Mouse (Mus musculus): ENCODE measurements around the gene Trip11.

Gene Trip11

DNA sequence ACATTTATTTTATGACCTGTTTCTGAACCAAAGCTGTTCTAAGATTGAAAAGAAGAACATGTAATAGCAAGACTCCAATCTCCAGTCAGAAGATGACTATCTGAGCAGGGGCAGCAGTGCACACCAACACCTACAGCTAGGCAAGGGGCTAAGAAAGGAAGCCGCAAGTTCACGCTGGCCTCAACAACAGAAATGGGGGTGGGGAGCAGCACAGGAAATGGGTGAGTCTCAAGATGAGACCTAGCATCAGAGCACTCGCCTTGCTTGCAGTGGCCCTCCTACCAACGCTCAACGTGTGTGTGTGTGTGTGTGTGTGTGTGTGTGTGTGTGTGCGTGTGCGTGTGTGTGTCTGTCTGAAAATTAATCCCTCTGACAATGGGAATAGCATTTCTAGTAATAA is 16.0 kb downstream of the Trip11 start:
- DNase-seq (ENCODE audit: low spot score in 2 of 2) = no peak

- no peak for DNase-seq (ENCODE audit: low spot score in 2 of 2)
Measured at GRCm38 (mm10) chr12:101893296-101893695, 19.8 kb downstream of the Trip11 start.

GRCm38 (mm10) chr12:101892832-101893231 is 20.2 kb downstream of the Trip11 start:
- no peak for DNase-seq (ENCODE audit: low spot score in 2 of 2)

DNA sequence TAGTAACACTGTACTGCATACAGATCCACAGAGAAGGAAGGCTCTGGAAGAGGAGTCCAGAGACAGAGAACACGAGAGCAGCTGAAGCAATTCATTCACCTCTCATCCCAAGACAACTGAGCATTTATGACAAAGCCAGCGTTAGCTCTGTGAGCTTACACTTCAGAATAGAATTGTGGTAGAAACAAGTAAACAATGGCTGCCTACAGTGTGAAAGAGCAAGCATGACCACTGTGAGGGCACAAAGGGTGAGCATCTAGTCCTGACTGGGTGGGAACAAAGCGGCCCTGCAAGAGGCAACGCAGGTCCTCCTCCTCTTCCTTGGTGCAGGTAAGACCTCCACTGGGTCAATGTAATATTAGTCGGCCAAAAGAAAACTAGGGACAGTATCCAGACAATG is 22.0 kb downstream of the Trip11 start:
- DNase-seq (ENCODE audit: low spot score in 2 of 2) = no peak

DNA sequence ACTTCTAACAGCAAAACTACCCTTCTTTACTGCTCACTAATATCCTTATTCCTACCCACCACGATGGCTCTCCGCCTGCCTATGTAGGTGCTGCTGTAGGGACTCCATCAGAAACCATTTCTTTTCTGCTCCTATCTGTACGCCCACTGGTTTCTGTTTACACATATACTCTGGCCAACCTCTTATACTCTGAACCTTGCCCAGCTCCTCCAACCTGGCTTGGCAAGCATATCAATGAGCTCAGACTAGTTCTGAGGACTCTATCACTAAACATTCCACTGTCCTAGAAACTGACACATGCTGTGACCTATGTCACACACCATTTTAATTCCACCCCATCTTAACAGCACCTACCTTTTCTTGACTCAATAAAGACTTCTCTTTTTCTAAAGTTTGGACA is 23.7 kb downstream of the Trip11 start:
- DNase-seq (ENCODE audit: low spot score in 2 of 2) = no peak

DNA sequence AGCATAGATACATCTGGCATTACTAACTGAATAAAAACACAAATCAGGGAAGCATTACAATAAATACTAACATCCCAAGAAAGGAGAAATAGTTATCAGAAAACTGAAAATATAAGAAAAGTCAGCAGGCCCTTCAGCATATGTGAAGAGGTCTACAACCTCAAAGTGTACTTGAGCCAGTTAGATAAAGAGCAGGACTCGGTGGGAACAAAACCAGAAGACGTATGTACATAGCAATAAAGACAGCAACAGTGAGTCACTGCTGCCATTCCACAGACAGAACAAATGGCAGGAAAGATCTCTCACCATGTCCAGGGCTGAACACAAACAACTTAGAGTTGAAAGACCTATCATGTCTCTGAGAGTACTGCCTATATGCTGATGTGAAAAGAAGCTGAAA is 24.8 kb downstream of the Trip11 start:
- DNase-seq (ENCODE audit: low spot score in 2 of 2) = no peak

GRCm38 (mm10) chr12:101884926-101885325 is 28.1 kb downstream of the Trip11 start:
- no peak for DNase-seq (ENCODE audit: low spot score in 2 of 2)

DNA sequence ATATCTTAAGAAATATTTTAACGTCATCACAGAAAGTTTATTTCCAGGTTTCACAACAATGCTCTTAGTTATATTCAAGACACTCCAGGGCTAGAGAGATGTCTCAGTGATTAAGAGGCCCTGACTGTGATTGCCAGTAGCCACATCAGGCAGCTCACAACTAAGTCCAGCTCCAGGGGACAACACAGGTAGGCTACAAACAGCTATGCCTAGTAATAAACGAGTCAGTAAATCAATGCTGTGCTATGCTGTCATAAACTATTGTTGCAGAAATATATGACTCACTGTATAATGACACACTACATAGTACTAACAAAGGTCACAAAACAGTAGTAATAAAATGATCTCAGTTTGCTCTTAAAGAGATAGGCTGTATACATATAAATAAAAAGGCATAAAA is 36.7 kb downstream of the Trip11 start:
- DNase-seq (ENCODE audit: low spot score in 2 of 2) = no peak

GRCm38 (mm10) chr12:101875107-101875506 is 38.0 kb downstream of the Trip11 start:
- DNase-seq (ENCODE audit: low spot score in 2 of 2) = no peak

- no peak for DNase-seq (ENCODE audit: low spot score in 2 of 2)
Measured at GRCm38 (mm10) chr12:101862286-101862964, 50.6 kb downstream of the Trip11 start.

- no peak for DNase-seq (ENCODE audit: low spot score in 2 of 2)
Measured at GRCm38 (mm10) chr12:101860256-101860655, 52.8 kb downstream of the Trip11 start.

DNA sequence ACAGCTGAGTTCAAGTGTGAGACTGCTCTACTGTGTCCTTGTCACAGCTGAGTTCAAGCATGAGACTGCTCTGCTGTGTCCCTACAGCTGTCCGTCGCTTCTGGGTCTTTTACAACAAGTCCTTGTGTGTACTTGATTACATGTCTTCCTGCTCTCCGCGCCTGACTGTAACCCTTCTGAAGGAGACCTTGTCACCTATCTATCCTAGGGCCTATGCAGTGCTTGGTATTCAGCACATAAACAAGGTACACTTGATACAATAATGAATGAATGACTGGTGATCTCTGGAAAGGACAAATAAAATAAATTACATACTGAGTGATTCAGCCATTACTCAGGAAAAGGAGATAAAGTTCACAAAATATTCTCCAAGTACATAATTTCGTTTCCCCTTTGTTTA is 55.1 kb downstream of the Trip11 start:
- DNase-seq (ENCODE audit: low spot score in 2 of 2) = no peak

- DNase-seq (ENCODE audit: low spot score in 2 of 2) = no peak
Measured at GRCm38 (mm10) chr12:101854336-101854735, 58.7 kb downstream of the Trip11 start.

DNA sequence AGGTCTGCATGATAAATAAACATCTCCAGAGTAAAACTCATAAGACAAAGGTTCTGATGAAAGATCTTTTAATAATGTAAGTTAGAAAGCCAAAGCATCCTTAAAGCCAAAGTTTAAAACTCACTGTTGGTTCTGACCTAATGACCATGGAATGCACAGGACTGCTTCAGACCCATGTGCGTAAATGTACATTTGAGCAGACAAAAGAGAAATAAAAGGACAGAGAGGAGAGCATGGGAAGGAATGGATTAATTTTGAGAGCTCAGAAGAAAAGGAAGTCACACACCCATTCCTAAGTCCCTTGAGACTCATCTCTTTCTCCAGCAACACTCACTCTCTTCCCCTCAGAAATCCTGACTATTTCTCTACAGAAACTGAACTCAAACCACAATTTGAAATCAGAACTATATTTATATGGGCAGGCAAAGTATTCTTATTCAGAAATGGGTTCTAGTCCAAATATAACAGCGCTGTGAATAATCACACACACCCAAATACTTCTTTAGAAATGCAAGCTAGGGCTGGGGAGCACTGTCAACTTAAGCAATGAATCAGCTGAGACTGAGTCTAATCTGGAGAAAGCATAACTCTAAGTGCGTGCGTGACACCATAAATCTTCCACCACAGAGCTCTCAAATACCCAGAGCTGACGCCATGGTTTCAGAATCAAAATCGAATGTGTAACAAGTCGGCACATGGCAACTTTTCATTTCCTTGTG is 61.1 kb downstream of the Trip11 start:
- no peak for DNase-seq (ENCODE audit: low spot score in 2 of 2)

DNA sequence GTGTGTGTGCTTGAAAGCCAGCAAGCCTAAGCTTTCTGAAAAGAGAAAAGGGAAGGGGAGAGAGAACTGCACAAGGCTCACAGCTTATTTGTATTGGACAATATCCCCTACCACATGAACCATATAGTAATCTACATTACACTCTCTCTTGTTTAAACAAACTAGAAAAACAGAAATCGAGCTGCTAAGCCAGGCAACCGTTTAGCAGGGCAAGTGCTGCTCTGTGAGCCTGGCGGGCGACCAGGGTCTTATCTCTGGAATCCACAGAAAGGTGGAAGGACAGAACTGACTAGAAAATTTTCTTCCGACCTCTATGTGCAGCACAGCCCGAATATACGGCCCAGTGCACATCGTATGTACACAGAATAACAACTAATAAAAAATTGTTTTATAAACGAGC is 61.8 kb downstream of the Trip11 start:
- DNase-seq (ENCODE audit: low spot score in 2 of 2) = no peak

DNA sequence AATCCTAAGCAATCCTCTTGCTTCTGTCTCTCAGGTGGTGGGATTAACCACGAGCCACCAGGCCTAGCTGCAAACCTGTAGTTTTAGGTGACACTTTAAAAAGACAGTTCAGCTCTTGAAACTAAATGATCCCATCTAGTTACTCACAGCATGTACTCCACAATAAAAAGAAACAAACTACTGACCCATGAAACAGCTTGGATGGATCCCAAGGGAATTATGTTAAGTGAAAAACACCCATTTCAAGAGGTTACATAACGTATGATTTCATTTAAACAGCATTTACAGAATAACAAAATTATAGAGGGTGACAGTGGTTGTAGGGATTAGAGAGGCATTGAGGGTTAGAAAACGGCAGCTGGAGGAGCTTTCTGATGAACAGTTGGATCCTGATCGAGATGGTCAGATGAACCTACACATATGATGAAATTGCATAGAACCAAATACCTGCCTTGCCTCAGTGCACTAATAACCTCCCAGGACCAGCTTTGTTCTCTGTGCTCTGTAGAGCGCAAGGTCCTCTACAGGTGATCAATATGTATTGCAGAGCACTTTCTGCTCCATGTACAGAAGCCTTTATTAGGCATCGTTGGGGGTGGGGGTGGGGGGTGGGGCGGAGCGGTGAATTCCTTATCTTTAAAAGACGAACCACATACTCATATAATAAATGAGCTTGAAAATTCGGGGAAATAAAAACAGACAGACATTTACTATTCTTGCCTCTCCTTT is 76.4 kb downstream of the Trip11 start:
- no peak for DNase-seq (ENCODE audit: low spot score in 2 of 2)

GRCm38 (mm10) chr12:101834715-101835114 is 78.4 kb downstream of the Trip11 start:
- no peak for DNase-seq (ENCODE audit: low spot score in 2 of 2)

DNA sequence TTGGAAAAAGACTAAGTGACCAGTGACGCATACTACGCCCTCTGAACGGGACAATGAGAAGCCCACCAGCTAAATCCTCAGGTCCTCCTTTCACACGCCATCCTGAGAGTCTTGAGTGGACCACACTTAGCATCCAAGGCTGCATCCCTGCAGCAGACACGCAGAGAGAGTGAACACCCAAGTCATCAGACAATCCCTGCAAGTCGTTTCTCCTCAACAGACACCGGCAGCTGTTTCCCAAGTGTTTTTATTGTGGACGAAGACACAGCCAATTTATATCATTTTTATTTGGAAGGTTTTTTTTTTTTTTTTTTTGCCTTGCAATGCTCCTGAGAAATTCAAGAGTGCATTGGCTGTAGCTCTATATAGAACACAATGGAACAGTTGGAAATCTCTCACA is 79.3 kb downstream of the Trip11 start:
- DNase-seq (ENCODE audit: low spot score in 2 of 2) = no peak

GRCm38 (mm10) chr12:101833115-101833506 is 80.0 kb downstream of the Trip11 start:
- DNase-seq (ENCODE audit: low spot score in 2 of 2) = no peak

GRCm38 (mm10) chr12:101832179-101833114 is 80.6 kb downstream of the Trip11 start:
- DNase-seq (ENCODE audit: low spot score in 2 of 2) = no peak

DNA sequence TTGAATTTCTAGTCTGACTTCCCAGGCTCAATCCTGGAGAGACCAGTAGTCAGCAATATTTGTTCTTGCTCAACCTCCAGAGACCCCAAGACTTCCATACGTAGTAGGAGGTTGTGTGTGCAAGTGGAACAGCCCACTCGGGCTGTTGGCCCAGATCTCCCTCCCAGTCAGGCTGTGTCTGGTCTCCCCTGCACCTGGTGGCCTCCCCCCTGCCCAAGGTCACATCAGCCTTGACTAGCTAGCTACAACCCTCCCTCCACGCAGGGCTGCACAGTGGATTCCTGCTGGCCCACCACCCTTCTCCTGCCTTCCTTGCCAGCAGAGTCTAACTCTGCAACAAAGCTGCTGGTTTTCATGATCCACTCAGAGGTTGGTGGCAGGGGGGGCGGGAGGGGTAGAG is 81.8 kb downstream of the Trip11 start:
- DNase-seq (ENCODE audit: low spot score in 2 of 2) = no peak

GRCm38 (mm10) chr12:101823161-101823560 is 89.9 kb downstream of the Trip11 start:
- DNase-seq (ENCODE audit: low spot score in 2 of 2) = no peak

Measured in spleen, postnatal 14 days (tissue).